Mouse (Mus musculus): ENCODE measurements at regions not wholly inside any gene's neighbourhood (a gene's known extent, or its start where the extent isn't known, plus 50 kb on each side); places are given as distances from the start of the nearest gene placed in this dataset.

GRCm38 (mm10) chr3:9884691-9885354, 203.1 kb upstream of the Gm9833 start:
- peak; percentile 10 for DNase-seq

- DNase-seq, result peak; percentile 51
Observed at GRCm38 (mm10) chr3:9885565-9885964, 202.3 kb upstream of the Gm9833 start.

DNA sequence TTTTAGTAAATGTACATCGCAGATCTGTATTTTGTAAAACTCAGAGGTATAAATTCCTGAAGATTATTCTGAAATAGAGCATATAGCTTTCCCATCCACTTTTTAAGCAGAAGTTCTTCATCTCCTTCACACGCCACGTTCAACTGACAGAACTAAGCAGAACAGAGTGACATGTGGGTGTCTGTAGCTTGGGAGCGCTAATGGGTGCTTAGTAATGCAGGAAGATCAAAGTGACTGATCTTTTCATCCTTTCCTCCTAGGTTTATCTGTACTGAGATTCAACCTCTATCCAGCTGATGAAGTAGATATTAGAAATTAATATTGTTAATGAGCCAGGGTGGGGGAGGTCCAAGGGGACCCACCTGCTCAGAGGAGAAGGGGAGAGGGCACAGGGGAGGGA, 201.8 kb upstream of the Gm9833 start:
- DNase-seq, result no peak

DNA sequence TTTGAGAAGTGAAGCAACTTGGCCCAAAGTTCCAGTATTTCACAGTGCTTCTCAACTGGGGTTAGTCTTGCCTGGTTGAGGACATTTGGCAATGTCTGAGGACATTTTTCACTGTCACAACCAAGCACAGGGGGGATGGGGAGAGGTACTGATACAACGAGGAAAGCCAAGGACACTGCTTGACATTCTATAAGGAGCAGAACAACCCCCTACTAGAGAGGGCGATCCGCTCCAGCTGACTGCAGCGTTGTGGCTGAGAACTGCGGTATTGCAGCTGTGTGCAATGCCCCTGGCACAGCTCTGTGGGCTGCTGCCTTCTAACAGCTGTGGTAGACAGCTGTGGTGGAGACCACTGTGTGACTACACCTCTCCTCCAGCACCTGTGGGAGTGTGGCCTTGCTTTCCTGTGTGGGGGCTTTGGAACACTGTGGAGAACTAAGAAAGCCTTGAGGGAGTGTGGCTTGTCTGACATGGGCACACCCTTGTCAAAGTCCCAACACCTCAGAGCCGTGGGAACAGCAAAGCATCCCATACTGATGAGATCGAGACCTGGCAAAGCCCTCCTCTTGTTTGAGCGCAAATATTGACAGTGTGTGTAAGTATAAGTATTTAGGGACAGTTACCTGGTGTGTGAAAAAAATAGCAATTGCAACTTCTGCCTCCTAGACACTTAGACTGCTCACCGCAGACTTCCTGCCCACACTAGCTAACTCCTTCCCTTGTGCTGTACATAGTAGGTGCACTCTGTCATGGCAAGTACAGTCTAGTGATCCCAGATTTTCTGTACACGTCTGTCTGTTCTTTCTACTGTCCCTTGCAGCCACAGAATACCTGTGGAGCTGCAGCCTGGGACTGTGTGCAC, 200.9 kb upstream of the Gm9833 start:
- DNase-seq, result no peak

- no peak for DNase-seq
Observed at GRCm38 (mm10) chr3:9887627-9887994, 200.3 kb upstream of the Gm9833 start.

- no peak for DNase-seq
Observed at GRCm38 (mm10) chr3:9888051-9888450, 199.9 kb upstream of the Gm9833 start.

DNA sequence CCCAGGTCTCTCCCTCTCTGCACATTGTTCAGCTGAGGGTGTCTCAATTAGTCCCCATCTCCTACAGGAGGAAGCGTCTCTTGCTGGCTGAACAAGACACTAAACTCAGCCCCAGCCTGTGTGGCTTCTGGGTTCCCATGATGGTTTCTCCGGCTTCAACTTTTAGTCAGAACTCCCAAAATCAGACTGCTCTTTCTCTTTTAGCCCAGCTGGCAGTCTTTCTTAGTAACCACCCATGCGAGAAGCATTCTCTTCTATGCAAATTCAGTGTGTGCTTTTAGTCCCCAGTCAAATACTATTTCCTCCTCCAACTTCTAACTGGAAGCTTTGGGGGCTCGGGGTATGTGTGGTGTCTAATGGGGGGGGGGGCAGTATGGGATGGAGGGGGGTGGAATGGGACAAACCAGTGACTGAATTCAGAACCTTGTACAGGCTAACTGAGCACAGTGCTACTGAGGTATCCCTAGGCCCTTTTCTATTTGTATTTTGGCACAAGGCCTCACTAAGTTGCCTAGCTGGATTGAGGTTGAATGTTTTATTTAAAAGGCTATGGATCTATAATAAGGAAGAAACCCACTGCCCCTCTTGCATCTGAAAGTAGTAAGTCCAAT, 194.9 kb upstream of the Gm9833 start:
- no peak for DNase-seq

GRCm38 (mm10) chr3:9895396-9896135, 192.3 kb upstream of the Gm9833 start:
- DNase-seq, result no peak

- no peak for DNase-seq
Observed at GRCm38 (mm10) chr3:9896303-9896702, 191.6 kb upstream of the Gm9833 start.

- no peak for DNase-seq
Observed at GRCm38 (mm10) chr3:9901663-9902062, 186.2 kb upstream of the Gm9833 start.

- DNase-seq, result no peak
Observed at GRCm38 (mm10) chr3:9913357-9913756, 174.6 kb upstream of the Gm9833 start.

DNA sequence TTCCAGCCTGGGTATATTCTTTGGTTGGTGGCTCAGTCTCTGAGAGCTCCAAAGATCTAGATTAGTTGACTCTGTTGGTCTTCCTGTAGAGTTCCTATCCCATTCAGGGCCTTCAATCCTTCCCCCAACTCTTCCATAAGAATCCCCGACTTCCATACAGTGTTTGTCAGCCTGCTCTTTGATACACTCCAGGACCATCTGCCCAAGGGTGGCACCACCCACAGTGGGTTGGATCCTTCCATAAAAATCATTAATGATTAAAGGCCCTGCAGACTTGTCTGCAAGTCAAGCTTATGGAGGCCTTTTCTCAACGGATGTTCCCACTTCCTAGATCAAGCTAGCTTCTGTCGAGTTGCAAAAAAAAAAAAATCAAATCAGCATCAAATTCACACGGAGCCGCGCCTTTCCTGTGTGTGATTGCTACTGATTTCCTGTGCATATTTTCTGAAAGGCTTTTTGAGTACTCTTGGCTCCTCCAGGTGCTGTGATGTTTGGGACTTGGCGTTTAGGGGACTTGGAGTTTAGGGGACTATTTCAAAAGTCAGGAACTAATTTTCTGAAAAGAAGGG, 171.3 kb upstream of the Gm9833 start:
- DNase-seq, result no peak

- DNase-seq, result no peak
Observed at GRCm38 (mm10) chr3:9920331-9920730, 167.6 kb upstream of the Gm9833 start.

GRCm38 (mm10) chr3:9921730-9922129, 166.2 kb upstream of the Gm9833 start:
- no peak for DNase-seq

DNA sequence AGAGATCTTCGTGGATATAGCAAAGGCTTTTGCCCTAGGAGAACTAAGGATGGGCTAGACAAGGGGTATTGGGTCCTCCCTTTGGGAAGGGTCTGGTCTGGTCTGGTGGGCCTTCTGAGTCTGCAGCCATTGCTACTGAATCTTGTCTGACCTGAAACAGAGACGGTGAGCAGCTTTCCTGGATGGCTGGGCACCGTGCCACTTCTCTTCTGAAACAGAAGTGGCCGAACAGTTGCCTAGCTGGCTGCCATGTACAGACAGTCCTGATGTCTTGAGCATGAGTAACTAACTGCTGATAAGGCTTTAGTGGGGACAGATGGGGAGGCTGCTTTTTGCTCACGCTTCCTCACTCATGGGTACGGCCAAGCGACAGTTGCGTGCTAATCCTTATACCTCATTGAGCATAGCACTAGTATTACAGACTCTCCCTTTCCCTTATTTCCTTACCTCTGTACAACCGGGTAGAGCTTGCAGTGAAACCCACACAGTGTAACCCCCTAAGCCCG, 165.3 kb upstream of the Gm9833 start:
- no peak for DNase-seq

- DNase-seq, result no peak
Observed at GRCm38 (mm10) chr3:9924630-9925029, 163.3 kb upstream of the Gm9833 start.

GRCm38 (mm10) chr3:9936853-9937441, 151.0 kb upstream of the Gm9833 start:
- no peak for DNase-seq

- no peak for DNase-seq
Observed at GRCm38 (mm10) chr3:9938651-9939050, 149.3 kb upstream of the Gm9833 start.

DNA sequence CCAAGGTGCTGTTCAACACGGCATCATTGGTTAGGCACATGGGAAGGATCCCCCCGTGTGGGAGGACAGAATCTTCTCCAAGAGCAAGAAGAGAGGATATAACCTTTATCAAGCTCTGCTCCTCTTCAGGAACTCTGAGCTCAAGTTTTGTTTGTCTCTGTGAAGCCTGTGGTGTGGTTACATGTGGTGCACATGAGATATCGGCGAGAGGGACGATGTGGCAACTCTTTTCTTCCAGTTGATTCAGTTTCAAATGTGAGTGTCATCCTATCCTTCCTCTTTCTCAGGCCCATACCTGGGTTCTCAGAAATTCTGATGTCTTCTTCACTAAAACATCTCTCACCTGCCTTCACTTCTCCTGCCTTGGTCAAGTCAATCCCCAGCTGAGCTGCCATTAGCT, 145.3 kb upstream of the Gm9833 start:
- DNase-seq, result no peak

DNA sequence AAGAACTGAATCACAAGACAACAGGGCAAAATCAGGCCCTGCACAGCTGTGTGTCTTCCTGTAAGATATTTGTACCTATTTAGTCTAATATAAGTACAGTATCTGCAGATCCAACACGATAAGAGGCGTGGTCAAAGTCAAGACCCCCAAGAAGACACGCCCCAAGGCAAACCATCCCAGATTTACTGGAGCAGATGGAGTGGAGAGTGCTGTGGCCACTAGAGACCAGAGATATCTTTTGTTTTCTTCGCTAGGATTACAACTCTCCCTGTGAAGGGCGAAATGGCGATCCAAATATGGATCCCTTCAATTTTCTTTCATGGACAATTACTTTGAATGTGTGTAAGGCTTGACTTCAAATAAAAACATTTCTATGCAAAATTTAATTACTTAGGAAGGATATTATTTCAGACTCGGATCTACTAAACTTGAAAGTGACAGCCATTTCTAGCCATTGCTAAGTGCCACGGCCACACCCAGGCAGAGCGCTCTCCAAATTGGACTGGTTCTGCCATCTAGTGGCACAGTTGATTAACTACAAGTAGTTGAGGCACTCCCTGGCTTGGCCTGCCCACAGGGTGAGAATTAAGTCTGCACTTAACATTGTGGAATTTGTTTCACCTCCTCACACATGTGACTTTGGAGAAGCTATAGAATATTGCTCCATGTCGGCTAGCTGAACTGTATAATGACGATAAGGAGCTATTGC, 140.4 kb upstream of the Gm9833 start:
- peak; percentile 78 for DNase-seq

- DNase-seq, result no peak
Observed at GRCm38 (mm10) chr3:9948114-9948513, 139.8 kb upstream of the Gm9833 start.

GRCm38 (mm10) chr3:9957870-9958269, 130.0 kb upstream of the Gm9833 start:
- DNase-seq, result no peak
